ENCODE assay signal across 7 mouse cellular contexts in the genomic region with DNA sequence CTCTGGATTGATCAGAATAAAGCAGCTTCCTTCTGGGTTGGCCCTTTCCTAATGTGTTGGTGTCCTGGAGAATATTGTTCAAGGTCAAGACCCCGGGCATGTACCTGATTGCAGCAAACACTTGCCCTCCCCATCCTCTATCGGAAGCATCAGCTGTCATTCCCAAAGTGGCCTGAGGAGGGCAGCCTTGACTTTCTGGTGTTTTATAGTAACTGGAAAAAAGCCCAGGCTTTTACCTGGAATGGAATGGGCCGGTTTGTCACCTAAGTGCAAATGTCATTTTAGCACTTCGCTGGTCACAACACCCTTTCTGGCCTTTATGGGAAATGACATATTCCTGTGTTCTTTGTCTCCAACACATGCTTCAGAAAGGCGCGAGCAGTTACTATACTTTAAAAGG.
DNase-seq lines count a peak whose midpoint lies in the region; ATAC-seq and TF ChIP-seq lines count a peak whose summit lies in the region.

No protein-coding gene starts in this region.

- peak; percentile 51 for DNase-seq in A20 (ENCODE audit: low read depth, low spot score)
- DNase-seq in cerebellum, postnatal 25 days, result peak; percentile 79 to 86
- DNase-seq in hindbrain, embryonic 11.5 days (ENCODE audit: low spot score), result peak; percentile 81
- peak; percentile 54 for DNase-seq in layer of hippocampus, adult 9-10 months (ENCODE audit: low spot score)
- peak; percentile 44 for DNase-seq in lung, postnatal 14 days
- peak; percentile 20 to 21 for DNase-seq in right cerebral cortex, postnatal 36 days (ENCODE audit: low spot score in 2 of 2)

- no peak overlapping the region for H3K4me2 ChIP-seq in hindbrain, embryonic 11.5 days (replicated peaks; ENCODE audit: low read depth, low read length)

- H3K27me3 ChIP-seq in ES-Bruce4 (ENCODE audit: control insufficient read depth, insufficient read depth, low read length, poor library complexity, severe bottlenecking), result no peaks in the 10 kb centered on the region
- H3K27me3 ChIP-seq in hindbrain, embryonic 11.5 days (ENCODE audit: control insufficient read depth, insufficient read depth, low read length), result no peaks in the 10 kb centered on the region

- no peak overlapping the region for H3K4me3 ChIP-seq in ES-Bruce4 (ENCODE audit: low read depth, low read length)
- H3K4me3 ChIP-seq in hindbrain, embryonic 11.5 days (ENCODE audit: low read depth, low read length), result no peak overlapping the region

- H3K4me1 ChIP-seq in ES-Bruce4 (ENCODE audit: control insufficient read depth, insufficient read depth, low read length), result no peaks in the 10 kb centered on the region
- no peaks in the 10 kb centered on the region for H3K4me1 ChIP-seq in hindbrain, embryonic 11.5 days (replicated peaks; ENCODE audit: control insufficient read depth, insufficient read depth, low read length)

- no peak for TF ChIP-seq EP300 in ES-Bruce4 (IDR thresholded peaks at IDR 0.05; ENCODE audit: insufficient read depth, low read depth, low read length)

- no peak for ATAC-seq in hindbrain, embryonic 11.5 days (ENCODE audit: low FRiP score)

- TF ChIP-seq POLR2A in ES-Bruce4 (IDR thresholded peaks at IDR 0.05; ENCODE audit: insufficient read depth, low read length), result no peak

- H3K36me3 ChIP-seq in ES-Bruce4 (ENCODE audit: control insufficient read depth, insufficient read depth, low read length, poor library complexity, severe bottlenecking), result no peaks in the 10 kb centered on the region
- H3K36me3 ChIP-seq in hindbrain, embryonic 11.5 days (ENCODE audit: control insufficient read depth, insufficient read depth, low read length), result no peaks in the 10 kb centered on the region

- H3K9ac ChIP-seq in ES-Bruce4 (ENCODE audit: low read depth, poor library complexity, severe bottlenecking), result no peak overlapping the region
- H3K9ac ChIP-seq in hindbrain, embryonic 11.5 days (ENCODE audit: low read depth, low read length), result no peak overlapping the region

- no peak overlapping the region for H3K27ac ChIP-seq in ES-Bruce4 (ENCODE audit: insufficient read depth, low read length)
- H3K27ac ChIP-seq in hindbrain, embryonic 11.5 days (ENCODE audit: low read depth, low read length), result no peak overlapping the region

- no peaks in the 10 kb centered on the region for H3K9me3 ChIP-seq in ES-Bruce4 (replicated peaks; ENCODE audit: control insufficient read depth, insufficient read depth, low read length, poor library complexity, severe bottlenecking)
- H3K9me3 ChIP-seq in hindbrain, embryonic 11.5 days (ENCODE audit: control insufficient read depth, low read length), result no peaks in the 10 kb centered on the region

- WGBS in hindbrain, embryonic 11.5 days, result 55% methylated on average over 6 of the region's 6 CpGs

- peak; percentile 49 for TF ChIP-seq CTCF in ES-Bruce4 (IDR thresholded peaks at IDR 0.05; ENCODE audit: low read depth, low read length)

Comparison
In these comparisons a context has a peak if more than half of its experiments do, and no peak if none do; other contexts are left out.
1. DNase-seq: peak in every context shown above with its lines; median percentile 82 in cerebellum, postnatal 25 days; 81 in hindbrain, embryonic 11.5 days; 54 in layer of hippocampus, adult 9-10 months; 51 in A20; 44 in lung, postnatal 14 days; 20 in right cerebral cortex, postnatal 36 days.